In the genomic region with DNA sequence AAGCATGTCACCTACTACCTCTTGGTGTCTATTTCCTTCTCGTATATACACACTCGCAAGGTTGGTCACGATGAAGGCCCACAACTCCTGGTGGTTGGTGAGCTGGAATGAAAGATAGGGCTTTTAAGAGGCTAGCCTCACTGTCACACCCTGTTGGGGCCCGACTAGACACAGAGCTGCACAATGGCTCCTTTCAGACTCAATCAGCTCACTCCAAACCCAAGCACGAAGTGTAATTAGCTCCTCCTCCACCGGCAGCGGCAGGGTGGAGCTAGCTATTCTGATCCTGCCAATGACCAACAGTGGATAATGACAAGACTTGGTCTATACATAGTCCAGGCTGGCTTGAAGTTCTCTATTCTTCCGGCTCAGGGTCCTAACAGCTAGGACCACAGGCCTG, we compare ENCODE assay signal across 27 mouse cellular contexts. TPM values are rescaled to one million over a fixed set of nuclear protein-coding genes. Genes with fewer than 3 reads are reported as not detected.
DNase-seq lines count a peak whose midpoint lies in the region; ATAC-seq and TF ChIP-seq lines count a peak whose summit lies in the region.
"Had no signal": no experiment of that assay in that cellular context is flagged by ENCODE, and none has a peak within 500 bp of the region (broad histone marks: within the 10 kb centered on the region; RNA-seq: fewer than 3 reads in every experiment).

No protein-coding gene starts in this region.

- no peak overlapping the region for H3K4me2 ChIP-seq in midbrain, embryonic 11.5 days
- H3K4me2 ChIP-seq: hindbrain, embryonic 12.5 days; midbrain, embryonic 13.5 days; stomach, embryonic 15.5 days had no signal

- no peaks in the 10 kb centered on the region for H3K4me1 ChIP-seq in midbrain, embryonic 11.5 days (ENCODE audit: control insufficient read depth, insufficient read depth, low read length)
- H3K4me1 ChIP-seq in midbrain, embryonic 10.5 days, result no peaks in the 10 kb centered on the region
- H3K4me1 ChIP-seq: embryonic facial prominence, embryonic 10.5 days; hindbrain, embryonic 12.5 days; midbrain, embryonic 13.5 days; stomach, embryonic 15.5 days had no signal

- 88% methylated on average over 8 of the region's 8 CpGs for WGBS in midbrain, embryonic 11.5 days
- 85% methylated on average over 8 of the region's 8 CpGs for WGBS in midbrain, embryonic 10.5 days

- no peak for TF ChIP-seq CTCF in brain, embryonic 14.5 days (IDR thresholded peaks at IDR 0.05; ENCODE audit: borderline replicate concordance, extremely low read depth, insufficient read depth, insufficient read length)

- H3K27me3 ChIP-seq in midbrain, embryonic 11.5 days (ENCODE audit: control insufficient read depth, insufficient read depth, low read length), result no peaks in the 10 kb centered on the region
- H3K27me3 ChIP-seq in midbrain, embryonic 10.5 days (ENCODE audit: low read depth, poor library complexity, severe bottlenecking), result no peaks in the 10 kb centered on the region
- H3K27me3 ChIP-seq: hindbrain, embryonic 12.5 days; midbrain, embryonic 13.5 days; stomach, embryonic 15.5 days had no signal

- peak; percentile 33 for DNase-seq in layer of hippocampus, adult 11-12 months (ENCODE audit: low spot score)
- DNase-seq in layer of hippocampus, postnatal 25 days (ENCODE audit: extremely low spot score in 1 of 2, low spot score in 1 of 2), result no peak
- peak; percentile 71 for DNase-seq in midbrain, embryonic 11.5 days (ENCODE audit: low spot score, missing footprints)
- DNase-seq in midbrain, embryonic 10.5 days (ENCODE audit: low spot score), result no peak
- peak; percentile 13 for DNase-seq in brain, embryonic 14.5 days (ENCODE audit: low read depth)
- no peak for DNase-seq in adrenal gland, postnatal 10 days
- DNase-seq in kidney, adult 8-10 months, result no peak
- DNase-seq: adrenal gland, postnatal 36 days; cerebellum, adult 11-12 months; cerebellum, postnatal 10 days; kidney, adult 2 months; kidney, postnatal 10 days; lung, adult 2 months; lung, postnatal 14 days; right cerebral cortex, postnatal 4 days; thymus, adult 2 months had no signal

- no peaks in the 10 kb centered on the region for H3K9me3 ChIP-seq in midbrain, embryonic 11.5 days (ENCODE audit: control insufficient read depth, low read length)
- H3K9me3 ChIP-seq in midbrain, embryonic 10.5 days (replicated peaks), result no peaks in the 10 kb centered on the region
- H3K9me3 ChIP-seq: embryonic facial prominence, embryonic 10.5 days; G1E; hindbrain, embryonic 12.5 days; midbrain, embryonic 13.5 days; stomach, embryonic 15.5 days had no signal

- H3K27ac ChIP-seq in midbrain, embryonic 11.5 days (ENCODE audit: low read depth, low read length), result no peak overlapping the region
- no peak overlapping the region for H3K27ac ChIP-seq in midbrain, embryonic 10.5 days (replicated peaks)
- H3K27ac ChIP-seq: embryonic facial prominence, embryonic 10.5 days; hindbrain, embryonic 12.5 days; left cerebral cortex, adult 2 months; midbrain, embryonic 13.5 days; stomach, embryonic 15.5 days had no signal

- H3K9ac ChIP-seq in midbrain, embryonic 11.5 days (ENCODE audit: low read length), result no peak overlapping the region
- H3K9ac ChIP-seq: hindbrain, embryonic 12.5 days; midbrain, embryonic 13.5 days; stomach, embryonic 15.5 days had no signal

- H3K4me3 ChIP-seq in midbrain, embryonic 11.5 days (ENCODE audit: low read depth, low read length), result no peak overlapping the region
- no peak overlapping the region for H3K4me3 ChIP-seq in midbrain, embryonic 10.5 days
- H3K4me3 ChIP-seq: embryonic facial prominence, embryonic 10.5 days; hindbrain, embryonic 12.5 days; left cerebral cortex, adult 2 months; midbrain, embryonic 13.5 days; stomach, embryonic 15.5 days had no signal

- no peak for TF ChIP-seq POLR2A in brain, embryonic 14.5 days (IDR thresholded peaks at IDR 0.05; ENCODE audit: borderline replicate concordance, extremely low read depth, insufficient read depth, insufficient read length, poor library complexity, severe bottlenecking)

- peaks cover 67% of the 10 kb centered on the region for H3K36me3 ChIP-seq in midbrain, embryonic 11.5 days (ENCODE audit: control insufficient read depth, insufficient read depth, low read length)
- peaks cover 100% of the 10 kb centered on the region for H3K36me3 ChIP-seq in midbrain, embryonic 10.5 days

- no peak for ATAC-seq in midbrain, embryonic 11.5 days (ENCODE audit: low FRiP score)
- ATAC-seq: forebrain, embryonic 16.5 days; midbrain, embryonic 13.5 days had no signal

RNA-seq across cellular contexts. Expression of a gene that starts 18.9 kb away (rescaled TPM):
- total RNA-seq in layer of hippocampus, postnatal 25 days (2021), result 10 to 100 TPM; 77.2 to 83.9 TPM
- polyA plus RNA-seq in midbrain, embryonic 11.5 days (2014; fragmentation: Nextera tagmentation; extraction: Ambion mirVana), result 46.2 and 49.3 TPM in 2 replicates
- 57.2 and 67.4 TPM in 2 replicates for polyA plus RNA-seq in midbrain, embryonic 10.5 days (2016; fragmentation: Nextera tagmentation; extraction: Ambion mirVana)
- 120 and 138 TPM in 2 replicates for polyA plus RNA-seq in brain, embryonic 14.5 days (2012; rRNA removed)
- total RNA-seq in adrenal gland, postnatal 10 days (2021), result 10 to 100 TPM; 53.8 to 56.2 TPM

RNA-seq across cellular contexts. Expression of a gene that starts 19.0 kb away (rescaled TPM):
- total RNA-seq in layer of hippocampus, postnatal 25 days (2021), result 10 to 100 TPM; 48.7 to 58.3 TPM
- 33.3 and 35.3 TPM in 2 replicates for polyA plus RNA-seq in midbrain, embryonic 11.5 days (2014; fragmentation: Nextera tagmentation; extraction: Ambion mirVana)
- polyA plus RNA-seq in midbrain, embryonic 10.5 days (2016; fragmentation: Nextera tagmentation; extraction: Ambion mirVana), result 51.9 and 57.7 TPM in 2 replicates
- polyA plus RNA-seq in brain, embryonic 14.5 days (2012; rRNA removed), result 22.4 and 32.4 TPM in 2 replicates
- 10 to 100 TPM; 24.1 to 29.7 TPM for total RNA-seq in adrenal gland, postnatal 10 days (2021)

RNA-seq across cellular contexts. Expression of a gene that starts 27.4 kb away (rescaled TPM):
- 10 to 100 TPM; 30.7 TPM for total RNA-seq in layer of hippocampus, postnatal 25 days (2021)
- polyA plus RNA-seq in midbrain, embryonic 11.5 days (2014; fragmentation: Nextera tagmentation; extraction: Ambion mirVana), result 52.7 and 65.2 TPM in 2 replicates
- polyA plus RNA-seq in midbrain, embryonic 10.5 days (2016; fragmentation: Nextera tagmentation; extraction: Ambion mirVana), result 48.0 and 48.7 TPM in 2 replicates
- polyA plus RNA-seq in brain, embryonic 14.5 days (2012; rRNA removed), result 33.6 and 41.2 TPM in 2 replicates
- 10 to 100 TPM; 84.4 to 90.0 TPM for total RNA-seq in adrenal gland, postnatal 10 days (2021)

RNA-seq across cellular contexts. Expression of a gene that starts 49.1 kb away (rescaled TPM):
- total RNA-seq in layer of hippocampus, postnatal 25 days (2021), result 1 to 10 TPM; 2.9 to 4.9 TPM
- 0.95 and 1.6 TPM in 2 replicates for polyA plus RNA-seq in midbrain, embryonic 11.5 days (2014; fragmentation: Nextera tagmentation; extraction: Ambion mirVana)
- polyA plus RNA-seq in midbrain, embryonic 10.5 days (2016; fragmentation: Nextera tagmentation; extraction: Ambion mirVana), result 0.69 and 1.1 TPM in 2 replicates
- 8.1 and 10.4 TPM in 2 replicates for polyA plus RNA-seq in brain, embryonic 14.5 days (2012; rRNA removed)
- 1 to 10 TPM; 4.3 to 9.3 TPM for total RNA-seq in adrenal gland, postnatal 10 days (2021)

RNA-seq across cellular contexts. Expression of a gene that starts 59.7 kb away (rescaled TPM):
- total RNA-seq in layer of hippocampus, postnatal 25 days (2021), result 10 to 100 TPM; 68.2 to 77.5 TPM
- 0.04 and 0.22 TPM in 2 replicates for polyA plus RNA-seq in midbrain, embryonic 11.5 days (2014; fragmentation: Nextera tagmentation; extraction: Ambion mirVana)
- 0.06 and 0.22 TPM in 2 replicates for polyA plus RNA-seq in midbrain, embryonic 10.5 days (2016; fragmentation: Nextera tagmentation; extraction: Ambion mirVana)
- polyA plus RNA-seq in brain, embryonic 14.5 days (2012; rRNA removed), result 0.26 and 0.74 TPM in 2 replicates
- total RNA-seq in adrenal gland, postnatal 10 days (2021), result under 1 TPM; 0.24 to 0.36 TPM
- total RNA-seq: gastrocnemius, adult 18-20 months; gastrocnemius, postnatal 4 days; heart, postnatal 25 days; megakaryocyte progenitor cell, adult 5-6 weeks had no signal
- polyA plus RNA-seq: G1E had no signal

Comparison
In these comparisons a context has a peak if more than half of its experiments do, and no peak if none do; other contexts are left out.
1. DNase-seq: peak in layer of hippocampus, adult 11-12 months (single experiment), midbrain, embryonic 11.5 days (single experiment) and brain, embryonic 14.5 days (single experiment); none in layer of hippocampus, postnatal 25 days (0 of 2), midbrain, embryonic 10.5 days (single experiment), adrenal gland, postnatal 10 days (single experiment) and kidney, adult 8-10 months (0 of 2).